Mouse (Mus musculus): ENCODE measurements around the gene Tor2a. TPM values are rescaled to one million over a fixed set of nuclear protein-coding genes. Genes with fewer than 3 reads are reported as not detected.

Gene Tor2a
- polyA plus RNA-seq, 1 experiment from 2014 or later = 53.2 TPM

DNA sequence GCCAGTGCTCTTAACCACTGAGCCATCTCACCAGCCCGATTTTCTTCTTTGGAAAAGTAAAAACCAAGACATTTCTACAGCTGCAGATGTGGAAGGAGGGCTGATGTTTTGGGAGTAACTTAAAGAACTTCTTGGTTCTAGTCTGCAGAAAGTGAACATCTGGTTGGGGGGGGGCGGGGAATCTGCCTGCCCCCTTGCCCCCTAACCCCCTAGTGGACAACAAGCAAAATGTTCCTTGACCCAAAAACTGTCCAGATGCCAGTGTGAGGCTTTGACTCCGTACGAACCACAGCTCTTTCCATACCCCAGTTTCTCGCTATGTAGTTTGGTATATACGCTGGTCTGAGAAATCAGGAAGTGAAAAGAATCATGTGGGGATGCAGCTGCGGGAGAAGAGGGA lies 6.8 kb upstream of the Tor2a start:
- 78% methylated on average over 7 of the region's 7 CpGs for WGBS
- Histone ChIP-seq H3K27ac (replicated peaks) (peak overlapping the region; percentile 85), H3K9me3 (no peaks in the 10 kb centered on the region), H3K4me2 (no peak overlapping the region), H3K4me3 (no peak overlapping the region), H3K27me3 (no peaks in the 10 kb centered on the region), H3K9ac (no peak overlapping the region), H3K36me3 (peaks cover 88% of the 10 kb centered on the region), H3K4me1 (replicated peaks) (peaks cover 31% of the 10 kb centered on the region)
- ATAC-seq (ENCODE audit: low read depth) = no peak

DNA sequence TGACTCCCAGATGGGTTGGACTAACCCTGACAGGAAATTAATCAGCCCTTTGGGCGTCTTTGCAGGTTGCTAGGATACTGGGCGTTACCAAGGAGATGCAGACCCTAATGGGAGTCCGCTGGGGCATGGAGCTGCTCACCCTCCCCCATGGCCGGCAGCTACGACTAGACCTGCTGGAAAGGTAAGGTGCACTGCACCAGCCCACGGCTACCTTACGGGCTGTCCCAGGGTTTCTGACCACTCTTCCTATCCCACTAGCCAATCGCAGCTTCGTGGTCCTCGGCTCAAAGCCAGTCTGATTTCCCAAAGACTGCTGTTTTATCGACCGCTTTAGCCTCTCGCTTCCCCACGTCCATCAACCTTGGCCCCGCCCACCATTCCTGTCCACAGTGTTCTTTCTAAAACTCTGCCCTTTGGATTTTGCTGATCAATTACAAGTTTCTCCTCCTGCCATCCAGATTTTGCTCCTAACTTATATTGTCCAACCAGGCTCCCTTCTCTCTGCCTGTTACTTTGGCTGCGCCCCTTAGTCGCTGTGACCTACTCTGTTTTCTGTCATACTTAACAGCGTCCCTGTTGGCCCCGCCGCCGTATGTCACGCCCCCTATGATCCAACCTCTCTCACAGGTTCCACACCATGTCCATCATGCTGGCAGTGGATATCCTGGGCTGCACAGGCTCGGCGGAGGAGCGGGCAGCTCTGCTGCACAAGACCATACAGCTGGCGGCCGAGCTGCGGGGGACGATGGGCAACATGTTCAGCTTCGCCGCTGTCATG lies 6.0 kb upstream of the Tor2a start:
- peak overlapping the region; percentile 53 for H3K4me2 ChIP-seq
- H3K9me3 ChIP-seq = no peaks in the 10 kb centered on the region
- no peaks in the 10 kb centered on the region for H3K27me3 ChIP-seq
- peak overlapping the region; percentile 58 for H3K9ac ChIP-seq
- ATAC-seq (ENCODE audit: low read depth) = peak; percentile 75
- WGBS = 6% methylated on average over 31 of the region's 31 CpGs
- H3K4me3 ChIP-seq = peak overlapping the region; percentile 34
- H3K27ac ChIP-seq (replicated peaks) = peak overlapping the region; percentile 85
- peaks cover 31% of the 10 kb centered on the region for H3K4me1 ChIP-seq (replicated peaks)
- peaks cover 79% of the 10 kb centered on the region for H3K36me3 ChIP-seq

DNA sequence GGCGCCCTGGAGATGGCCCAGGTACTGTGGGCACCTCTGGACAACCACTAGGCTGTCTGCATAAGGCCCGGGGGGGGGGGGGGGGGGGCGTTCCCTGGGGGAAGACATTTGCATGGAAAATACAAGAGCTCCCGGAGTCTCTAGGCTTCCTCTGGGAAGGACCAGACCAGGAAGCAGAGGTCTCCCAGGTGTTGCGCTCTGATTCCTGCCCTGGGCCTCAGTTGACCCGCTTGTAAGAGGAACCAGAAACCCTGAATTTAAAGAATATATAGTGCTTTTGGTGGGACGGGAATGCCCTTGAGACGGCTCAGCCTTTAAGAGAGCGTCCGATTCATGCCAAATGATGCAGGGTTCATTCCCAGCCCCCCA lies 5.4 kb upstream of the Tor2a start:
- Histone ChIP-seq H3K9ac (peak overlapping the region; percentile 58), H3K27ac (replicated peaks) (peak overlapping the region; percentile 85), H3K4me2 (peak overlapping the region; percentile 53), H3K9me3 (no peaks in the 10 kb centered on the region), H3K4me3 (peak overlapping the region; percentile 34), H3K4me1 (replicated peaks) (peaks cover 31% of the 10 kb centered on the region), H3K36me3 (peaks cover 73% of the 10 kb centered on the region), H3K27me3 (no peaks in the 10 kb centered on the region)
- WGBS = 13% methylated on average over 9 of the region's 10 CpGs
- ATAC-seq (ENCODE audit: low read depth) = no peak

DNA sequence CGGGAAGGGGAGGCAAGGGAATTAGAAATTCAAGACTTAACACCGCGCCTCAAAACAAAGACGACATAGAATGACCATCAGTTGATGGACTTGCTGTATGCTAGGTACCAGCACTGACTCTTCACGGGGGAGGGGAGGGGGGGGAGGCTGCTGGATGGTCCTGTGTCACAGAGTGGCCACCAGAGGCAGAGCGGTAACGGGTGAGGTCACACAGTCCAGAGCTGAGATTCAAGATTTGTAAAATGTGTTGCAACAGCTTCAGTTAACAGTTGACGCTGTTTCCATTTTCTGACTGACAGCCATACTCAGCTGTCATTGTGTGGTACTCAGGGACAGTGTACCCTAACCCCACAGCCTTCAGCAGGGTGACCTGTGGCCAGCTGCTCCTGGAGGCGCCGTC lies 4.9 kb upstream of the Tor2a start:
- no peaks in the 10 kb centered on the region for H3K27me3 ChIP-seq
- no peak overlapping the region for H3K27ac ChIP-seq (replicated peaks)
- H3K4me3 ChIP-seq = peak overlapping the region; percentile 34
- ATAC-seq (ENCODE audit: low read depth) = no peak
- peak overlapping the region; percentile 58; the same call in 1 of the 2 replicates for H3K9ac ChIP-seq
- H3K9me3 ChIP-seq = no peaks in the 10 kb centered on the region
- peaks cover 68% of the 10 kb centered on the region for H3K36me3 ChIP-seq
- 71% methylated on average over 10 of the region's 10 CpGs for WGBS
- peaks cover 31% of the 10 kb centered on the region for H3K4me1 ChIP-seq (replicated peaks)
- H3K4me2 ChIP-seq = peak overlapping the region; percentile 53

DNA sequence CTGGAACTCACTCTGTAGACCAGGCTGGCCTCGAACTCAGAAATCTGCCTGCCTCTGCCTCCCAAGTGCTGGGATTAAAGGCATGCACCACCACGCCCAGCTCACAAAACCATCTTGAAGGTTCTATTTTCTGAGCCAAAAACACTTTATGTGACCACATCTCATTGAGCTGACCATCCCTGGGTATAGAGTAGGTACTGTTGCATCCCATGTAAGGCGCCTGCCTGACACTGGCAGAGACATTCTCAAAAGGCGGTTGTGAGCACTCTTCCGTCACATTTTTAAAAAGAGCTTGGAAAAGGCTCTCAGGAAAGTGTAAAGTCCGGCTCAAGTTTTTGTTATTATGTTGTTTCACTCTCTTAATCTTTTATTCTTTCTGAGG lies 369 bp upstream of the Tor2a start:
- Histone ChIP-seq H3K4me1 (replicated peaks) (peaks cover 32% of the 10 kb centered on the region), H3K4me2 (peak overlapping the region; percentile 36), H3K27me3 (no peaks in the 10 kb centered on the region), H3K4me3 (0 out of 2 replicates have a peak overlapping the region, but pooled peaks have one; percentile 70), H3K9me3 (no peaks in the 10 kb centered on the region), H3K9ac (no peak overlapping the region), H3K36me3 (peaks cover 55% of the 10 kb centered on the region), H3K27ac (replicated peaks) (no peak overlapping the region; the same call in 1 of the 2 replicates)
- peak; percentile 36; the same call in 1 of the 2 replicates for ATAC-seq (ENCODE audit: low read depth)
- 34% methylated on average over 6 of the region's 6 CpGs for WGBS

DNA sequence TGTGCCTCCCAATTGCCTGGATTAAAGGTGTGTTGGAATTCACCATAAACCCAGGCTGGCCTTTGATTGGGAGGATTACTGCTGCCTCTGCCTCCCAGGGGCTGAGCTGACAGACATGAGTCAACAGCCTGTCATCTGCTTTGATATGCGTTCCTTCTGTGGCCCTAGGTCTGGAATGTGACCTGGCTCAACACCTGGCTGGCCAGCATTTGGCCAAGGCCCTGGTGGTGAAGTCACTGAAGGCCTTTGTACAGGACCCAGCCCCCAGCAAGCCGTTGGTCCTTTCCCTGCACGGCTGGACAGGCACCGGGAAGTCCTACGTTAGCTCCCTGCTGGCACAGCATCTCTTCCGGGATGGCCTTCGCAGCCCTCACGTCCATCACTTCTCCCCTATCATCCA lies 1.5 kb downstream of the Tor2a start:
- Histone ChIP-seq H3K36me3 (peaks cover 57% of the 10 kb centered on the region), H3K4me2 (peak overlapping the region; percentile 49), H3K9me3 (no peaks in the 10 kb centered on the region), H3K9ac (peak overlapping the region; percentile 86), H3K4me1 (replicated peaks) (peaks cover 19% of the 10 kb centered on the region), H3K27ac (replicated peaks) (no peak overlapping the region), H3K4me3 (peak overlapping the region; percentile 70; the same call in 1 of the 2 replicates), H3K27me3 (no peaks in the 10 kb centered on the region)
- 76% methylated on average over 8 of the region's 8 CpGs for WGBS
- ATAC-seq (ENCODE audit: low read depth) = no peak

DNA sequence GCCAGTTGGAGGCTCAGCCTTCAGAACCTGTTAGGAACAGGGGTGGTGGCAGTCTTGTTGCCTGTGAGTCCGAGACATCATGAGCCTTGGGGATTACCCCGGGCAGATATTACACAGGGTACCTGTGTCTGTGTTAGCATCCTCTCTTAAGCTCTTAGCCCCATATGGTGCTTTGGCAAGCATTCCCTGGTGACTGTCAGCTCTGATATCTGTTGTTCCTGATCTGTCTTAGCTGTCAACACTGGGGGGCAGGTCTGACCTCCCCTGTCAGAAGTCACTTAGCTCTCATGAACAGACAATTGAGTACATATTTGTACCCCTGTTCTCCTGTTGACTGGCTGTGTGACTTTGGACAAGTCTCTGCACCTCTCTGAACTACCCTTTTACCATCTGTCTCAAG lies 2.0 kb downstream of the Tor2a start:
- Histone ChIP-seq H3K27me3 (no peaks in the 10 kb centered on the region), H3K9ac (peak overlapping the region; percentile 86), H3K27ac (replicated peaks) (no peak overlapping the region), H3K9me3 (no peaks in the 10 kb centered on the region), H3K36me3 (peaks cover 57% of the 10 kb centered on the region), H3K4me2 (no peak overlapping the region), H3K4me1 (replicated peaks) (peaks cover 19% of the 10 kb centered on the region), H3K4me3 (0 out of 2 replicates have a peak overlapping the region, but pooled peaks have one; percentile 70)
- no peak for ATAC-seq (ENCODE audit: low read depth)
- WGBS = 84% methylated on average over 2 of the region's 2 CpGs

DNA sequence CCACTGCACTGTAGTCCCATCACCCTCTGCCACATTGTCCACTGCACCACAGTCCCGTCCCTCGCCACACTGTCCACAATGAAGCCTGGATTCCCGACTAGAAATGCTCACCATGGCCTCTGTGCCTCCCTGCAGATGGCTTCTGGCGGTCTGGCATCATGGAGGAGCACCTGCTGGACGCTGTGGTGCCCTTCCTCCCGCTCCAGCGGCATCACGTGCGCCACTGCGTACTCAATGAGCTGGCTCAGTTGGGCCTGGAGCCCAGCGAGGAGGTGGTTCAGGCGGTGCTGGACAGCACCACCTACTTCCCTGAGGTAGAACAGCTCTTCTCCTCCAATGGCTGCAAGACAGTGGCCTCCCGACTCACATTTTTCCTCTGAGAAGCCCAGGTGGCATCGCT lies 4.3 kb downstream of the Tor2a start:
- H3K4me3 ChIP-seq = no peak overlapping the region
- H3K36me3 ChIP-seq = peaks cover 47% of the 10 kb centered on the region
- no peak overlapping the region for H3K9ac ChIP-seq
- H3K4me2 ChIP-seq = no peak overlapping the region
- WGBS = 90% methylated on average over 14 of the region's 14 CpGs
- H3K27me3 ChIP-seq = no peaks in the 10 kb centered on the region
- ATAC-seq (ENCODE audit: low read depth) = no peak
- H3K27ac ChIP-seq (replicated peaks) = no peak overlapping the region
- peaks cover 19% of the 10 kb centered on the region for H3K4me1 ChIP-seq (replicated peaks)
- H3K9me3 ChIP-seq = no peaks in the 10 kb centered on the region

DNA sequence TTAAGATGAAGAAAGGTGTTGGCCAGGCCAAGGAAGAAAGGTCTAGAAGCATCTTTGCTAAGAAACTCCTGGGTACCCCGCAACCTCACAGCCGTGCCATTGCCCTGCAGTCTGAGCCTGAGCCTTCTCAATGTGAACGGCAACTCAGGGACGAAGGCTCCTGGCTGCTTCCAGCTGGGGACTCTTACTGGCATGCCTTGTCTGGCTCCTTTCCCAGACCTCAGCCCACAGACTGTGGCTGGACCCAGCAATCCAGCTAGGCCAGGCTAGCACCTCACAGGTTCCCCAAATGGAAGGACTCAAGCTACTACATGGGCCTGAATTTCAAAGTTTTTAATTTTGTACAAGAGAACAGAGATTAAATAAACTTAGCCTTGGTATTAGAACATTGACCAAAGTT lies 4.8 kb downstream of the Tor2a start:
- no peak overlapping the region for H3K9ac ChIP-seq
- H3K4me1 ChIP-seq (replicated peaks) = peaks cover 20% of the 10 kb centered on the region
- H3K4me3 ChIP-seq = no peak overlapping the region
- H3K9me3 ChIP-seq = no peaks in the 10 kb centered on the region
- no peak overlapping the region for H3K27ac ChIP-seq (replicated peaks)
- no peak for ATAC-seq (ENCODE audit: low read depth)
- H3K27me3 ChIP-seq = no peaks in the 10 kb centered on the region
- H3K36me3 ChIP-seq = peaks cover 47% of the 10 kb centered on the region
- no peak overlapping the region for H3K4me2 ChIP-seq
- 94% methylated on average over 4 of the region's 4 CpGs for WGBS

DNA sequence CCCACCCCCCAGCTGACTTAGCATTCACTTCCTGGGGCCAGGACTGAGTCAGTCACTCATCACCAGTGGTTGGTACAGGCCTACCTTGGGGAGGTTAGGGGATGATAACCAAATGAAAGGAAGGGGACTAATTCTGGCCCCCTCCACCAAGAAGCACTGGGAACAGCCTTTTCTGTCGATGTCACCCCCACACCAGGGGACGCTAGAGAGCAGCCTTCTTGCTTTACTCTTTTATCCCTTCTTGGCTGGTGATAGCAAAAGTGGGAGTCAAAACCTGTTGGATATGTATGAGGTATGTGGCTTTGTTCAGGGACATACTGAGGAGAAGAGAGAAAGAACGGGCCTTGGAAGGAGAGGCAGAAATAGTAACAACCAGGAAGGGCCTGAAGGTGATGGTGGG lies 6.3 kb downstream of the Tor2a start:
- Histone ChIP-seq H3K4me1 (replicated peaks) (peaks cover 23% of the 10 kb centered on the region), H3K9ac (no peak overlapping the region), H3K4me3 (no peak overlapping the region), H3K27ac (replicated peaks) (no peak overlapping the region), H3K27me3 (no peaks in the 10 kb centered on the region), H3K4me2 (no peak overlapping the region), H3K9me3 (no peaks in the 10 kb centered on the region), H3K36me3 (peaks cover 47% of the 10 kb centered on the region)
- 84% methylated on average over 3 of the region's 3 CpGs for WGBS
- ATAC-seq (ENCODE audit: low read depth) = no peak

DNA sequence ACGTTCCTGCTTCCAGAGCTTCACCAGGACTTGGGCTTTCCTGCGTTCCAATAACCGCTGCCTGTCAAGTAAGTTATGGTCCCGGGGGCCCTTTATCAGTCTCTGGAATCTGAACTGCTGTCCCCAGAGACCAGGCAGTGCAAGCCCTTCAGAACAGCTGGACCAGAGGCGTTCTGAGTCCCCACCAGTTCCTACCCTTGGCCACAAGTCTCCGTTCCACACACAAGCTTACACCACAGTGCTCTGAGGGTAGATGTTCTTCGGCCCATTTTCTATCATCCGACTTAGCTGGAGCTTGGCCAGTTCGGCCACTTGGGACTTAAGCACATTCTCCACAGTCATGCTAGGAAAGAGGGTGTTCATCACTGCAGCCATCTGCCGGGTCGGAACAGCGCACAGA lies 10.2 kb downstream of the Tor2a start:
- no peak overlapping the region for H3K4me2 ChIP-seq
- no peaks in the 10 kb centered on the region for H3K27me3 ChIP-seq
- no peak overlapping the region for H3K27ac ChIP-seq (replicated peaks)
- no peak overlapping the region for H3K4me3 ChIP-seq
- peaks cover 11% of the 10 kb centered on the region for H3K4me1 ChIP-seq (replicated peaks)
- peaks cover 16% of the 10 kb centered on the region for H3K36me3 ChIP-seq
- no peak overlapping the region for H3K9ac ChIP-seq
- H3K9me3 ChIP-seq = no peaks in the 10 kb centered on the region
- ATAC-seq (ENCODE audit: low read depth) = no peak
- 68% methylated on average over 12 of the region's 12 CpGs for WGBS

DNA sequence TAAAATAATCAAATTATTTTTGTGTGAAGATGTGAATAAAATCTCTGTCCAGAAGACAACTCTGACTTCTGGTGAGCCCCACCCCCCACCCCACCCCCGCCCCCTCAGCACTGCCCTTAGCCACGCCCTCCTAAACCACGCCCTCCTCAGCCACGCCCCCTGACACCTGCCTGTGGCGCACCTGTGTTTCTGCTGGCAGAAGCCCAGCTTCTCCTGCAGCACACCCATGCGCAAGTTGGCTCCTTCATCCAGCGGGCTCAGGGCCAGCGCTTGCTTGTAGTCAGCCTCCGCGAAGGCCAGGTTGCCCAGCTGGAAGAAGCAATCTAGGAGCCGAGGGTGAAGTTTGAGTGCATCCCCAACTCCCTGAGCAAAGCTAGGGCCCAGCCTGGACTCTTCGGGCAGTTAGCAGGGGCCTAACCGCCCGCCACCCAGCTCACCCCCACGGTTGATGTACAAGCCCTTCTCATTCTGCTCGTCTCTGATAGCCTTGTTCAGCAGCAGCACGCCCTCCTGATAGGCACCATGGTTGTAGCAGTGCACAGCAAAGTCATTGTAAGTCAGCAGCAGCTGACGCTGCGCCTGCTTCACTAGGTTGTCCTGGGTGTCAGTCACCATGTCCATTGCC lies 11.7 kb downstream of the Tor2a start:
- Histone ChIP-seq H3K27ac (replicated peaks) (no peak overlapping the region), H3K27me3 (no peaks in the 10 kb centered on the region), H3K36me3 (peaks cover under 1% of the 10 kb centered on the region; the same call in 1 of the 2 replicates), H3K4me2 (no peak overlapping the region), H3K9me3 (no peaks in the 10 kb centered on the region), H3K4me1 (replicated peaks) (peaks cover 11% of the 10 kb centered on the region), H3K9ac (no peak overlapping the region), H3K4me3 (no peak overlapping the region)
- WGBS = 63% methylated on average over 19 of the region's 19 CpGs
- no peak for ATAC-seq (ENCODE audit: low read depth)
